Mouse (Mus musculus) v-Abl transformed pro-B cells (cell line): ENCODE measurements around the gene Acer3.
"Not testable (repeated sequence)": the region's sequence is repeated elsewhere in the genome, so short reads cannot be mapped to it uniquely, and the experiment has no call there.

Experiments used
- in situ Hi-C, 2 experiments: fragments of 400-800 bp; cut with MboI; formaldehyde crosslinking; loops; one replicate each; pipeline ENCODE4 v1.15.1; 2025; ENCODE audit not compliant: unreplicated experiment in 2 of 2

Acer3 gene

GRCm38 (mm10) chr7:98189745-98190144 lies 131.3 kb downstream of the Acer3 start:
- in situ Hi-C loops: loop anchor here (5.0 to 10.0 kb wide), 4 partner anchors 37 to 445 kb away; no protein-coding TSS in a partner anchor

- in situ Hi-C loops: no loop called here
Observed at GRCm38 (mm10) chr7:98188680-98189079, 132.3 kb downstream of the Acer3 start.

- in situ Hi-C loops: no loop called here
Observed at GRCm38 (mm10) chr7:98188238-98188637, 132.8 kb downstream of the Acer3 start.

GRCm38 (mm10) chr7:98187332-98187731 lies 133.7 kb downstream of the Acer3 start:
- in situ Hi-C loops: not testable (repeated sequence)

- in situ Hi-C loops: no loop called here
Observed at GRCm38 (mm10) chr7:98186637-98187036, 134.4 kb downstream of the Acer3 start.

GRCm38 (mm10) chr7:98185326-98185725 lies 135.7 kb downstream of the Acer3 start:
- in situ Hi-C loops: no loop called here

GRCm38 (mm10) chr7:98178560-98179231 lies 142.3 kb downstream of the Acer3 start:
- in situ Hi-C loops: no loop called here

GRCm38 (mm10) chr7:98177929-98178559 lies 143.0 kb downstream of the Acer3 start, which contains the start of gene Capn5:
Capn5 (minus strand) TSS chr7:98178274.
- in situ Hi-C loops: no loop called here

GRCm38 (mm10) chr7:98177566-98177928 lies 143.5 kb downstream of the Acer3 start:
- in situ Hi-C loops: no loop called here

- in situ Hi-C loops: no loop called here
Observed at GRCm38 (mm10) chr7:98177071-98177485, 143.9 kb downstream of the Acer3 start.

GRCm38 (mm10) chr7:98176322-98177070 lies 144.5 kb downstream of the Acer3 start:
- in situ Hi-C loops: no loop called here

GRCm38 (mm10) chr7:98174883-98175755 lies 145.9 kb downstream of the Acer3 start:
- in situ Hi-C loops: loop anchor here in 1 of 2 experiments (25.0 kb wide), 1 partner anchor 437 kb away; no protein-coding TSS in a partner anchor

- in situ Hi-C loops: loop anchor here in 1 of 2 experiments (25.0 kb wide), 1 partner anchor 439 kb away; no protein-coding TSS in a partner anchor
Observed at GRCm38 (mm10) chr7:98173408-98173807, 147.6 kb downstream of the Acer3 start.

- in situ Hi-C loops: loop anchor here in 1 of 2 experiments (25.0 kb wide), 1 partner anchor 440 kb away; no protein-coding TSS in a partner anchor
Observed at GRCm38 (mm10) chr7:98172661-98173060, 148.3 kb downstream of the Acer3 start.

- in situ Hi-C loops: loop anchor here in 1 of 2 experiments (25.0 kb wide), 1 partner anchor 441 kb away; no protein-coding TSS in a partner anchor
Observed at GRCm38 (mm10) chr7:98171141-98172073, 149.6 kb downstream of the Acer3 start.

- in situ Hi-C loops: loop anchor here (10.0 to 25.0 kb wide), 2 partner anchors 180 to 447 kb away; no protein-coding TSS in a partner anchor
Observed at GRCm38 (mm10) chr7:98164999-98165528, 155.9 kb downstream of the Acer3 start.

GRCm38 (mm10) chr7:98164382-98164998 lies 156.5 kb downstream of the Acer3 start:
- in situ Hi-C loops: loop anchor here (10.0 to 25.0 kb wide), 2 partner anchors 180 to 448 kb away; no protein-coding TSS in a partner anchor

GRCm38 (mm10) chr7:98163700-98164099 lies 157.3 kb downstream of the Acer3 start:
- in situ Hi-C loops: loop anchor here (10.0 to 25.0 kb wide), 2 partner anchors 181 to 449 kb away; no protein-coding TSS in a partner anchor
